Comparison of ENCODE assay signal across 19 mouse cellular contexts in the genomic region with DNA sequence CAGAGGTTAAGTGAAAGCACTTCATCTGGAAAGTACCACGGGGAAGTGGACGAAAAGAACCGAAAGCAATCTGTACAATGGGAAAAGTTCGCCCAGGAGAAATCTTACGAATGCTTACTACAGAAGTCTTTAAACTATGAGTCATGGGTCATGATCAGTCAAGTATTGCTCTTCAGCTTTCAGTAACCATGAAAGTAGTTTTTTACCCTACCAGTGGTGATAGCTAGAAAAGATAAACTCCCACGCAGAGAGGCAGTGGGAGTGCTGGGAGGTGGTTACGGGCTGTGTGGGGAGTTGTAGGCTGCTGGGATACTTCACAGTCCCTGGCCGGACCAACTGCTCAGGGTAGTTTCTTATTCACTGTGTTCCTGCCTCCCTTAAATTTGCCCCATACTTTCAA. TPM values are rescaled to one million over a fixed set of nuclear protein-coding genes. Genes with fewer than 3 reads are reported as not detected.
DNase-seq lines count a peak whose midpoint lies in the region; ATAC-seq lines count a peak whose summit lies in the region.
"Had no signal": no experiment of that assay in that cellular context is flagged by ENCODE, and none has a peak within 500 bp of the region (broad histone marks: within the 10 kb centered on the region; RNA-seq: fewer than 3 reads in every experiment).

No protein-coding gene starts in this region.

- no peak overlapping the region for H3K4me3 ChIP-seq in kidney, embryonic 15.5 days (replicated peaks)
- no peak overlapping the region for H3K4me3 ChIP-seq in lung, embryonic 15.5 days
- H3K4me3 ChIP-seq: erythroblast, embryonic 14.5 days had no signal

- 47% methylated on average over 8 of the region's 8 CpGs for WGBS in kidney, embryonic 15.5 days
- WGBS in lung, embryonic 15.5 days, result 47% methylated on average over 8 of the region's 8 CpGs

- H3K27me3 ChIP-seq in kidney, embryonic 15.5 days, result no peaks in the 10 kb centered on the region
- H3K27me3 ChIP-seq in lung, embryonic 15.5 days, result no peaks in the 10 kb centered on the region

- H3K4me2 ChIP-seq in kidney, embryonic 15.5 days, result no peak overlapping the region
- peak overlapping the region; percentile 3; the same call in 1 of the 2 replicates for H3K4me2 ChIP-seq in lung, embryonic 15.5 days

- no peaks in the 10 kb centered on the region for H3K4me1 ChIP-seq in kidney, embryonic 15.5 days
- H3K4me1 ChIP-seq in lung, embryonic 15.5 days, result no peaks in the 10 kb centered on the region

- no peaks in the 10 kb centered on the region for H3K9me3 ChIP-seq in kidney, embryonic 15.5 days (replicated peaks)
- H3K9me3 ChIP-seq in lung, embryonic 15.5 days, result no peaks in the 10 kb centered on the region

- peak; percentile 83 for ATAC-seq in kidney, embryonic 15.5 days (replicated peaks; ENCODE audit: low FRiP score)
- 0 out of 2 replicates have a peak, but pooled peaks have one; percentile 57 for ATAC-seq in lung, embryonic 15.5 days (ENCODE audit: borderline replicate concordance, extremely low read depth, low FRiP score, low TSS enrichment)
- ATAC-seq: forebrain, embryonic 14.5 days; hindbrain, embryonic 16.5 days; liver, postnatal 0 days; Patski had no signal

- no peak for DNase-seq in kidney, adult 8-10 months
- no peak for DNase-seq in lung, postnatal 14 days
- DNase-seq in lung, postnatal 36 days, result peak; percentile 6
- no peak for DNase-seq in cerebellum, adult 9-10 months
- no peak for DNase-seq in right cerebral cortex, postnatal 10 days (ENCODE audit: low spot score in 2 of 2)
- DNase-seq: adrenal gland, postnatal 25 days; cerebellum, adult 18-20 months; heart, postnatal 4 days; kidney, postnatal 25 days; liver, postnatal 0 days; right cerebral cortex, adult 18-20 months; thymus, postnatal 14 days had no signal

- no peak overlapping the region for H3K27ac ChIP-seq in kidney, embryonic 15.5 days
- peak overlapping the region; percentile 25; the same call in 1 of the 2 replicates for H3K27ac ChIP-seq in lung, embryonic 15.5 days

- H3K36me3 ChIP-seq in kidney, embryonic 15.5 days, result no peaks in the 10 kb centered on the region
- H3K36me3 ChIP-seq in lung, embryonic 15.5 days, result no peaks in the 10 kb centered on the region

- no peak overlapping the region for H3K9ac ChIP-seq in kidney, embryonic 15.5 days
- no peak overlapping the region for H3K9ac ChIP-seq in lung, embryonic 15.5 days
- H3K9ac ChIP-seq: liver, postnatal 0 days had no signal

RNA-seq across cellular contexts. Expression of a gene that starts 8.4 kb away (rescaled TPM):
- polyA plus RNA-seq in kidney, embryonic 15.5 days (2015; fragmentation: Nextera tagmentation; extraction: Ambion mirVana), result 0.16 and 0.41 TPM in 2 replicates
- 1.6 and 2.0 TPM in 2 replicates for polyA plus RNA-seq in lung, embryonic 15.5 days (2015; fragmentation: Nextera tagmentation; extraction: Ambion mirVana)
- polyA plus RNA-seq: embryonic facial prominence, embryonic 11.5 days; erythroblast, embryonic 14.5 days; forebrain, embryonic 14.5 days; hindbrain, embryonic 16.5 days had no signal
